Mouse (Mus musculus): ENCODE measurements at regions not wholly inside any gene's neighbourhood (a gene's known extent, or its start where the extent isn't known, plus 50 kb on each side); places are given as distances from the start of the nearest gene placed in this dataset.

DNA sequence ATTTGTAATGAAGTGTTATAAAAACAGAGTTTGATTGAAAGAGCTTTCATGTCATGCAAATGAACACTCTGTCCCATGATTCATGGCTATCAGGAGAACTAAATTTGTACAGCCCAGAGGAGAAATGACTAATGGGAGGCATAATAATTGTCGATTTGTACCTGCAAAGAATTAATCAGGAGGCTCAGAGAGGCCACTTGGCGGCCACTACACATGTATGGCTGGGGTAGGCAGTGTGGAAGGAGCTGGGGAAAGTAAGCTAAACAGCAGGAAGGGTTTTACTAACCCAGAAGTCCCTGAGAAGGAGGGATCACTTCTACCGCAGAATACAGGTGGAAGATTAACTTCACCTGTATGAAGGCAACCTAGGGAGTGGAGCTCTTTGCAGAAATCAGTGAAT is 145.9 kb upstream of the Vstm2b start:
- DNase-seq (ENCODE audit: low spot score): no peak

DNA sequence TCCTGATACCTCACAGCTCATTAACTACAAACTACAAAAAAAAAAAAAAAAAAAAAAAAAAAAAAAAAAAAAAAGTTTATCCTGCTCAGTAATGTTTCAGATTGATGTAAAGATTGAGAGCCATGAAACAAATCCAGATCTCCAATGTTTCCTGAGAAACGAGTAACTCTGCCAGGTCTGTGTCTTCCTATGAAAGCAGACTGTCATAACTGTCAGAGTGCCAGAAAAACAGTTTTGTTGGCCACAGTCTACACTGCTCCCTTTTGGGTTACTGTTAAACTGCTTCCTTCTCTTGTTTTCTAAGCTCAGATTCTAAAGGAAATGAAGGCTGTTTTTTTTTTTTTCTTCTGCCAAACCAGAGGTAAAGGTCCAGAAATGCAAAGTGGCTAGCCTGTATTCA is 144.6 kb upstream of the Vstm2b start:
- DNase-seq (ENCODE audit: low spot score): no peak

DNA sequence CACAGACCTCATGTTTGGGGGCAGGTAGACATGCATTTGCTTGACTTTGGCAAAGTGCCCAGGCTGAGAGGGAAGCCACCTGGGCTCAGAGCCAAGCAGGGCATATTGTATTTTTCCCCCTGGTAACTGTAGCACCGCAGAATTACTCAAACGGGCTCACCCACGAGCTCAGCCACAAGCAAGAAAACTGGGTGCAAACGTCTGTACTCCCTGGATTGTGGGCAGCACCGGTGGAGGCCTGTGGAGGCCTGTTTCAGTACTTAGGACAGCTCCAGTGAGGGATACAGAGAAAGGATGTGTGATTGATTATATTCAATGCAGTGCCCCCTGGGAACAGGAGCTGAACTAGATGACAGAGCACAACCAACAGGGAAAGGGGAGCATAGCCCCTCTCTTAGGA is 135.6 kb upstream of the Vstm2b start:
- DNase-seq (ENCODE audit: low spot score): no peak

DNA sequence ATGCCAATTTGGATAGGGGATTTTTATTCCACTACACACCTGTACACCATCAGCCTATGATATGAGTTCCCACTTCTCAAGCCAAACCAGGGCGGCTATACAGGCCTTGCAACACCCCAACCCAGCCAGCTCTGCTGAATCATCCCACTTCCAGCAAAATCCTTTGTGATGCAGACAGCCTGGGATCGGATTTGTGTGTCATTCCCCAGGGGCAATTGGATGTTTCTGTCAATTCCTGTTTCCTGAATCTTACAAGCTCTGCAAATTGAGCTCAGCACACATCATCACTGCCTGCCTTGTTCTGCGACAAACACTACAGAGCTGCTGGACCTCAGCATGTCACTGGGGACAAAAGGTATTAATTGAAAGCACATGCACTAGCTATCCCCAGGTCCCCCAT is 132.0 kb upstream of the Vstm2b start:
- DNase-seq (ENCODE audit: low spot score): no peak

DNA sequence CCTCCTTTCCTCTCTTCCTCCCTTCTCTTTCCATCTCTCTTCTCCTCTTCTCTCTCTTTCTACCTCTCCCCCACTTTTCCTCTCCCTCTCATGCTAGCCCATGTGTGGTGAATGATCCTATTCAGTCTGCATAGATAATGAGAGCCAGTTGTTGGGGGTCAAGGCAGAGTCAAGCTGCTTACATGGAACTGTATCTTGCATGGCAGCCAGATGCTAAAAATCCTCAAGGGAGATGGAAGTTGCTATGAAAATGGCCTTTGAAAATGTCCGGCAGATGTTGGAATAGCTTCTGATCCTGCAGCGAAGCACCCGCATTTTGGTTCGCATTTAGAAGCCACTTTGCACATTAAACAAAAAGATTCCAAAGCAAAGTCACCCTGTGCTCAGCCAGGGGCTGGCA is 121.9 kb upstream of the Vstm2b start:
- no peak for DNase-seq (ENCODE audit: low spot score)

DNA sequence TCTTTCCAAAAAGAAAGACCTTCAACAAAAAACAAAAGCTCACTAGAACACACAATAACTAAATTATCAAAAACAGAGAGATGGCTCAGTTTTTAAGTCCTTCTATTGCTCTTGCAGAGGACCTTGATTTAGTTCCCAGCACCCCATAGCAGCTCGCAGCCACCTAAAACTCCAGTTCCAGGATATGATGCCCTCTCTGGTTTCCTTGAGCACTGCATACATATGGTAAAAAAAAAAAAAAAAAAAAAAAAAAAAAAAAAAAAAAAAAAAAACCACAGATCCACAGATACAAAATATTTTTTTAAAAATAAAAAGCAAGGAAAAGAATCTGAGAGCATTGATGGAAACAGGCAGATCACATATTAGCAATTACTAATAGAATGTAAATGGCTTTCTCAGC is 113.2 kb upstream of the Vstm2b start:
- DNase-seq (ENCODE audit: low spot score): no peak

DNA sequence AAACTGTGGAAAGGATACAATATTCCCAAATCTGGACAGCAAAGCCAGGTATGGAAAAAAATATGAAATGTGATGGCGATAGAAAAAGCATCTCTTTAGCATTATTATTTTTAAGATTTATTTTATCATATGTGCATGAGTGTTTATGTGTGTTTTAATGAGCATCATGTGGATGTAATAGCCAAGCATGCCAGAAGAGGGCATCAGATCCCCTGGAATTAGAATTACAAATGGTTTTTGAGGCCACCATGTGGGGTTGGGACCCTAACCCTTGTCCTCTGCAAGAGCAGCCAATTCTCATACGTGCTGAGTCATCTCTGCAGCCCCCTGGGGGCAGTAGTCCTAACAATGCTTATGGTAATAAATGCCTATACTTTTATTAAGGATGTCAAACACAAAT is 111.4 kb upstream of the Vstm2b start:
- no peak for DNase-seq (ENCODE audit: low spot score)

DNA sequence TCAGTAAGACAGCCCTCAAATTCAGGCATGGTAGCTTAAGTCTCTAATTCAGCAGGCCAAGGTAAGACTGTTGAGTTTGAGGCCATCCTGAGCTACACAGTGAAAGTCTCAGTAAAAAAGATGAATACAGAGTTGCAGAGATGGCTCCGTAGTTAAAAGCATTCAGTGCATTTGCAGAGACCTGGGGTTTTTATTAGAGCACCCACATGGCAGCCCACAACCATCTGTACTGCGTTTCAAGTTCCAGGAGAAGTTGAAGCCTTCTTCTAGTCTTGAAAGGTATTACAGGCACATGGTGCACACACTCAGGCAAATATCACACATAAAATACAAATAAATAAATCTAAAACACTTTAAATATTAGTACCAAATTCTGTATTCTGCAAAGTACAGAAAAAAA is 109.6 kb upstream of the Vstm2b start:
- no peak for DNase-seq (ENCODE audit: low spot score)

DNA sequence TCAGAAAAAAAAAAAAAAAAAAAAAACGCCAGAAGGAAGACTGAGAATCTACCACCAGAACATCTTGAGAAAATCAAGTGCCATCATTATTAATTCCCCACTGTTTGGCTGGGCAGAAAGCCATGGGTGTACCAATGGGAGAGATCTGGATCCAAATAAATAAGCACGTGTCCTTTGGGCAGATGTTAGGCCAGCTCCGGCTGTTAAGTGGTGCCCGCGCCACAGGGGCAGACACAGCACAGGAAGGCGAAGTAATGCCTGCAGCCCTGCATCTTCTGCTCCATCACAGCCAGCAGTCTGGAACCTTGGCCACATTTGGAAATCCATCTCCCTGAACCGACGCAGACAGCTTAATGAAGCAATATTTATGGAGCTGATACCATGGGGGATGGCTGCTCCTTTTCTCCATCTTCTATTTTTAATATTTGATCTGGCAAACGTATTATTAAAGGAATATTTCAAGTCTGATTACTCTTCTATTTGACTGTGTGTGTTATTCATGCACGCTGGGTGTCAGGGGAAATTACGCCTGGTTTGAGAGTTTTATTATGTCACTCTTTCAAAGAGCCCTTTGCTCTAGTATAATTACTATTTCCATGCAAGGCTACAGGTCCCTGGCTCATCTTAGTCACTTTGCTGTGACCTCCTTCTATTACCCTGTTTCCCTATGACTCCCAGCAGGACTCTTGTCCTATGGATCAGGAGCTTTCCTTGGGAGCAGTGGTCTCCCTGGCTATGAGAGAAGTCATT is 103.5 kb upstream of the Vstm2b start:
- DNase-seq (ENCODE audit: low spot score): no peak

DNA sequence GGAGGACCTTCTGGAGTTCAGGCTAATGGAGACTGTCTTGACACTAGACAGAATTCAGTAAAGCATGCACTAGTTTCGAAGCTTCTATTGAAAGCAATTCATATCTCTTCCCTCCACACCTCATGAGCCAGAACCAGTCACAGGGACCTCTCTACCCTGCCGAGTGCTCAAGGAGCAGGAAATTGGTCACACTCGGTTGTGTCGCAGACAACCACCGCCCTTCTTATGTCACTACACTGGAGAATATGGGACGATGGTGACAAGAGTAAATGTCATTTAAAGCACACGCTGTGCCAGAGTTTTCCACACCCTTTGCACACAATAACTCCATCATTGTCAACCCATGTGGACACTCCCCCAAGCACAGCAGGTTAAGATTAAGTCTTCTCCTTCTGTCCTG is 98.3 kb upstream of the Vstm2b start:
- DNase-seq (ENCODE audit: low spot score): no peak

DNA sequence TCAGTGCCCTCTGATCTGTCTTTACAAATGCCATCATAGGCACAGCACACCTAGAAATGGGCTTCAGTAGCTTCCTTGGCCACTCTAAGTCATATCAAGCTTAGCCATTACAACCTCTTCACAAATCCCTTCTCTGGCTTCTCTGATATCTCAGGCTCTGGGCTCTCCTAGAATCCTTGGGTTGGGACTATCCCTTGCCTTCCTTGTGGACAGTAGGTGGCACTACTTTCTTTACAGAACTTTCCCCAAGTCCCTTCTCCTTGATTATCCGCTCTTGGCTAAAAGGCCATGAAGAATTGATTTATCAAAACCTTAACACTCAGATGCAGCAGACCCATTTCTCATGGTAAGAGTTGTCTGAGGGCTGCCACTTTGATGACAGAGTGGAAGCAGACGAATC is 96.8 kb upstream of the Vstm2b start:
- no peak for DNase-seq (ENCODE audit: low spot score)

DNA sequence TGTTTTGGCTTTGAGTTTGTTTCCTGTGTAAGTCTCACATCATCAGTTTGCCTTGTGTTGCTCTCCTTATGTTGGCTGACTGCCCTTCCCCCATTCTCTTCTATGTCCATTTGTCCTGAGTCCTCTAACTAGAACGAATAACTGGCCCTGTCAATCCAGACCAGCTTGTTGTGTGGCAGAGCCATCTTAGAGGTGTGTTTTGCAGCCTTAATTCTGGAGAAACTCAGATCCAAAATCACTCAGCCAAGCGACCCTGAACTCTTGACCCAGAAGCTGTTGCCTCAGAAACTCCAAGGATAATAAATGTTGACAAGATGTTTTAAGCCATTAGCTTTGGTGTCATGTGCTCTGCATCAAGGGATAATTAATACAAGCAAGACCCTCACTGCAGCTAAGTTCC is 92.9 kb upstream of the Vstm2b start:
- DNase-seq (ENCODE audit: low spot score): no peak

DNA sequence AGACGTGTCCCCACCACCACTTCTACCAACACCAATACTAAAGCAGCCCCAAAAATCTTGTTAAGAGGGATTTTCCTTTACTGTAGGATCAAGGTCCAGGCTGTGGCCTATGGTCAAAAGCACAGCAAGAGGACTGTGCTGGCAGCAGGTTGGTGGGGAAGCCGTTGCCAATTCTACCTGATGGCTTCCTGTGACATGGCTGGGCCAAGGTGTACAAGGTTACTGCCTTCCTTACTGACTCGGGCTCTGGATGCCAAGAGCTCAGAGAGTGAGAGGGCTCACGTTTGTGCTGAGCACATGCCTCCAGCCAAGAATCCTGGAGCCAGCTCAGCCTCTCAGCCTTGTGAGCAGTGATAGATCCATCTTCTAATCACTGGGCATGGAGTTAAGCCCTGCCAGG is 92.3 kb upstream of the Vstm2b start:
- DNase-seq (ENCODE audit: low spot score): no peak

DNA sequence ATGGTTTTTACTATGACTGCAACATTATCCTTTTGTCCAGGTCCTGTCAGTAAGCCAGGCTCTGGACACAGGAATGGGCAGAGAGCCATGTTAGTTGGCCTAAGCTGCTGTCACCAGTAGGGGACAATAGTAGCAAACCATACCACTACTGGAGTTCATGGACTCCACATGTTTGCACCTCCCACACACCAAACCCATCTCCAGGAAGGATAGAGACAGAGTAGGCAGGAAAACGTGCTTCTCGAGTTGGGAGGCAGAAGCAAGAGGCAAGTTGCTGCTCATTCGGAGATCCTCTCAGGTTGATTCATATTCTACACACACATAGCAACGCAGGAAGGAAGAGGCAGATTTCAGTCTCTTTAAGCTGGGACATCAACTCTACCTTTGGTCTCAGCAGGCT is 85.2 kb upstream of the Vstm2b start:
- DNase-seq (ENCODE audit: low spot score): no peak

DNA sequence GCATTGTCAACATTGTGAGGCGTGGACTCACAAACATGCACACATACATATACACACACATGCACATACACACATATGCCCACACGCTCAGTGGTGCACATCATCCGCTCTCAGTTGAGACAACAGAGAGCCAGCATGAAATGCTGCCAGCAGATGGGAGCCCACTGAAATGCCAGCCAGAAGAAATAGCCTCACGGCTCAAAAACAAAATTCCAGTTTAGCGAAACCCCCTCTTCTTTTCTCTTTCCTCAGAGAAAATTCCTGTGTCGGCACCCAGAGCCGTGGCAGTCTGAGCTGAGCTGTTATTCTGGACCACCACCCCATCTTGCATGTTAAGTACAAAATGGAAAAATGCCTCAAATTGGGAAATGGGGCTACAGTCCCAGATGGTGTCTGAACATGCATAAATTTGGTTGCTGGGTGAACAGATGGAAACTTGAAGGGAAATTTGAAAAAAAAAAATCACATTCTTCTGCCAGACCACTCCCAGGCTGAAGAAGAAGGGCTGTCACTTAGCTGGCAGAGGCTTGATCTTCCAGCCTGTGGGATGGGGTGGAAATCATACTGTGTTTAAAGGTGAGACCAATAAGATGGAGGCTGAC is 72.9 kb upstream of the Vstm2b start:
- no peak for DNase-seq (ENCODE audit: low spot score)

DNA sequence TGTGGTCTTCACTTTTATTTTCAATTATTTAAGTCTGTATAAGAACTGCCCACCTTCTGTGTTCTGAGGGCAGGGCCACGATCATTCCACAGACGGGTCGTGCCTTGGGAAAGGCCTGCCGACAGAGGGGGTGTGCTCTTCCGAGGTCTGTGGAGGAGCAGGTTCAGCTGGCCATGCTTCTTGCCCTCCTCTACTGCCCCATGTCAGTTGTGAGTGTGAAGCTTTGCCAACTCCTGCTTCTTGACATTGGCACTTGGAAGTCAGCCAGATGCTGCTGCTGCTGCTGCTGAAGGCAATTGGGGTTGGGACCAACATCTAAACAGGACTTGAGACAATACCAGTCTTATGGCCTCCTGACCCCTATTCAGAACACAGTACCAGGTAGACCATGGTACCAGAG is 68.6 kb upstream of the Vstm2b start:
- DNase-seq (ENCODE audit: low spot score): no peak

DNA sequence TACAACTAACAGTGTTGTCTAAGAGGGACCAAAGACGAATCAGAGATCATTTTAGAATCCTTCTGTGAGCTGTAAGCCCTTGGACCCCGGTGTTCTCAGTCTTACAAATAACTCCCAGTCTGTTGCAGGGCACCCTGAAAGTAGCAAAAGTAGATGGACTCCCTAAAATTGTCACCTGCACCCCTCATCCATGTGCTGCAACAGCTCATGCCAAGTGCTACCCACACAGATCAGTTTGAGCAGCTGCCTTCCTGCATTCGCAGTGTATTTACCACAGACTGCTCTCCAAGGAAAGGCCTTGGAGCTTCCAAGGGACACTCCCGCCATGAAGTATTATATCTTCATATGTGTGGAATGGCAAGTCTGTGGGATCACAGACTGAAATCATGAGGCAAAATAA is 66.5 kb upstream of the Vstm2b start:
- DNase-seq (ENCODE audit: low spot score): no peak

DNA sequence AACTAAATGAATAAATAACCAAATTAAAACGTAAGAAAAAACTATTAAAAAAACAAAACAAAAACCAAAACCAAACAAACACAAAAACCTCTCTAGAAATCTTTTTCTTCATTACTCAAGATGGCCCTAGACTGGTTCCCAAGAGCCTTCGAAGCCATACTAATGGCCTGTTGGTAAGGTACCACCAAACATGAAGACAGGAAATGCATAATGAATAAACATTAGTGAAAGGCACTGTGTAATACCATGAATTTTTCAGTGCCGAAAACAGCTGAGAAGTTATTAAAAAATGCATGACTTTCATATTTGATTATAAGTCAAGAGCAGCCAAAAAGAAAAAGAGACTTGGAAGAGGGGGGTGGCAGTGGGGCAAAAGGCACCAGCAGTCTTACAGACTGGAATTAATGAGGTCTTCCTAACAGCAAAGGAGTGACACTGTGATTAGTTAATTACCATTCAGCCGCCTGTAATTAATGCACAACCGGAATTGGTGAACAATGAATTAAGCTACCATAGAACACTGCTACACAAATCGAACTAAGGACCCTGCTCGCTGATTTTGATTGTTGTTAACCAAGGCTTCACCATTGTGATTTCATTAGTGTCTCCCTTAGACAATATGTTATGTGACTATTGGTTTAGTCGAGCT is 55.7 kb upstream of the Vstm2b start:
- DNase-seq (ENCODE audit: low spot score): no peak

DNA sequence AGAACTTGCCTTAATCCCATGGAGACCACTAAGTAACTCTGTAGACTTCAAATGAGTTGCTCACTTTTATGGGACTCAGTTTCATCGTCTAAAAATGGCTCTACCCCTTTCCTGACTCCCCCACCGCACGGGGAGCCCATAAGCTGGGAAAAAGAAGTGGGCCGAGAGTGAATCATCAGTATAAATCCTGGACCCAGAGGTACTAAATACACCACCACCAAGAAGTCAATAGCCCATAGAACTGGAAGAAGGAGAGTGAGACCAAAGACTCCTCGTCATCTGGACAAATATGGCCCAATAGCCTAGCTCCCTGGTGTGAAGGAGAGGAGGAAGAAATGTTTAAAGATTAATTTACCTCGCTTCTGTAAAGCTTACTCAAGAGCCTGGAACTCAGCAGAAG is 51.6 kb upstream of the Vstm2b start:
- no peak for DNase-seq (ENCODE audit: low spot score)

Data from adipocyte (in vitro differentiated cells).